Mouse (Mus musculus): ENCODE results near the gene Ctnna3. TPM values are rescaled to one million over a fixed set of nuclear protein-coding genes. Genes with fewer than 3 reads are reported as not detected.

The Ctnna3 gene
- polyA plus RNA-seq, 2 experiments = 0.03 TPM; not detected in 1

DNA sequence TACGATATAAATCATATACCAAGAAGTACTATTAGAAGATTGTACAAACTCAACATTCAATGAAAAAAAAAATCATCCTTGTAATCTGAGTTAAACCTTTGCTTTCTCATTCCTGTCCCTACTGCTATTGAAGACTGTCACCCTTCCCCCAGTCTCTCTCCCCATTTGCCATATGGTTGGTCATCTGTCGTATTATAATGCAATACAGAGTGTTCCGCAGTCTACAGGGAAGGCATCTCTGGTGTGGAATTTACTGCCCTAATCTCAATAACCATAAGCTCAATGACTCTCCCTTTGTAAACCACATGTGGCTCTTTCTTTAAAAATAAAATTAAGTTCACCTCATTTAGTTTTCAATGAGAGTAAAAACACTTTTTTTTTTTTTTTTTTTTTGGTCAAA is 1113.7 kb downstream of the Ctnna3 start:
- Histone ChIP-seq H3K36me3 (replicated peaks; ENCODE audit: control insufficient read depth, insufficient read depth, low read depth) (no peaks in the 10 kb centered on the region), H3K9me3 (ENCODE audit: control insufficient read depth, low read length) (no peaks in the 10 kb centered on the region), H3K27ac (no peak overlapping the region), H3K27me3 (ENCODE audit: control insufficient read depth, insufficient read depth, low read length) (no peaks in the 10 kb centered on the region), H3K4me3 (ENCODE audit: insufficient read depth in 1 of 2, low read depth in 2 of 2, low read length in 2 of 2) (no peak overlapping the region), H3K9ac (replicated peaks) (no peak overlapping the region), H3K4me2 (ENCODE audit: low read depth) (no peak overlapping the region), H3K4me1 (replicated peaks; ENCODE audit: control insufficient read depth in 2 of 2, insufficient read depth in 2 of 2, low read length in 1 of 2) (no peaks in the 10 kb centered on the region)
- DNase-seq (ENCODE audit: low read depth in 3 of 3, low spot score in 3 of 3) (no peak), ATAC-seq (ENCODE audit: insufficient read depth) (no peak)
- TF ChIP-seq CTCF (IDR thresholded peaks at IDR 0.05; ENCODE audit: low read depth) (no peak), EP300 (IDR thresholded peaks at IDR 0.05; ENCODE audit: low read depth) (no peak)
- WGBS (ENCODE audit: insufficient replicate concordance) = 68% methylated on average over 3 of the region's 3 CpGs

DNA sequence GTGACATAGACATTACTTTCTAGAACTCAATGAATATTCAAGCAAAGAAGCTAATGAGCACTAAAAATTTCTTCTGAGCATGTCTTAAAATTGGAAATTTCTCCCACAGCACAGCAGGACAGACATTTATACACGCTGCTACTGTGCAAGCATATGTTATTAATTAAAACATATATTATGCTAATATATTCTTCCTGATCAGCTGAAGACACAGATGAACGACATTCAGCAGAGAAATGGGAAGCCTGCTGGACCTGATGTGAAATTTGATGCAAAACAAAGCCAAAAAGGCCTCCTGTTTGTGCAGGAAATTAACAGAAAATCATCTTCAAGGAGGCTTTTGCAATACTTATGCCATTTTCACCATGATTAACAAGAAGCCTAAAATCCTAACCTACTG is 1114.5 kb downstream of the Ctnna3 start:
- no peaks in the 10 kb centered on the region for H3K36me3 ChIP-seq (replicated peaks; ENCODE audit: control insufficient read depth, insufficient read depth, low read depth)
- no peaks in the 10 kb centered on the region for H3K27me3 ChIP-seq (ENCODE audit: control insufficient read depth, insufficient read depth, low read length)
- WGBS (ENCODE audit: insufficient replicate concordance) = 38% methylated on average over 2 of the region's 2 CpGs
- H3K4me3 ChIP-seq (ENCODE audit: insufficient read depth in 1 of 2, low read depth in 2 of 2, low read length in 2 of 2) = no peak overlapping the region
- ATAC-seq (ENCODE audit: insufficient read depth) (no peak), DNase-seq (ENCODE audit: low read depth in 3 of 3, low spot score in 3 of 3) (no peak)
- no peaks in the 10 kb centered on the region for H3K9me3 ChIP-seq (ENCODE audit: control insufficient read depth, low read length)
- no peak overlapping the region for H3K9ac ChIP-seq (replicated peaks)
- no peak overlapping the region for H3K27ac ChIP-seq
- H3K4me2 ChIP-seq (ENCODE audit: low read depth) = no peak overlapping the region
- H3K4me1 ChIP-seq (replicated peaks; ENCODE audit: control insufficient read depth in 2 of 2, insufficient read depth in 2 of 2, low read length in 1 of 2) = no peaks in the 10 kb centered on the region
- TF ChIP-seq CTCF (IDR thresholded peaks at IDR 0.05; ENCODE audit: low read depth) (no peak), EP300 (IDR thresholded peaks at IDR 0.05; ENCODE audit: low read depth) (no peak)

DNA sequence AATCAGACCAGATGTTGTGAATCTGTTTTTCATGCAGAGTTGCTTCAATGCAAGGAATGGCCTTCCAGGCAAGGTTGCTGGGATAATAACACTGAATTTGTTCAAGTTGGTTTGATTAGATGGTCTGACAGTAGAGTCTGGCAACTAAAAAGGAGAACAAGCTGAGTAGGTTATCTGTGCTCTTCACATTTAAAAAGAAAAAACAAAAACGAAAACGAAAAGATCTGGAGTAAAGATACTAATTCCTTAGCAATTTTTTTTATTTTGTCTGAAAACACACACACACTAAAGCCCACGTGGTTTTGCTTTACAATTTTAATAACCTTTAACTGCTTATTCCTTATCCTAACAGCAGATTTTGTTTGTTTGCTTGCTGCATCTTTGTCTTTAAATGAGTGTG is 1141.4 kb downstream of the Ctnna3 start:
- no peak for DNase-seq (ENCODE audit: low read depth in 3 of 3, low spot score in 3 of 3)
- no peaks in the 10 kb centered on the region for H3K36me3 ChIP-seq (replicated peaks; ENCODE audit: control insufficient read depth, insufficient read depth, low read depth)
- WGBS (ENCODE audit: insufficient replicate concordance) = 58% methylated on average over 3 of the region's 3 CpGs
- no peaks in the 10 kb centered on the region for H3K9me3 ChIP-seq (ENCODE audit: control insufficient read depth, low read length)
- no peaks in the 10 kb centered on the region for H3K4me1 ChIP-seq (replicated peaks; ENCODE audit: control insufficient read depth in 2 of 2, insufficient read depth in 2 of 2, low read length in 1 of 2)
- H3K27ac ChIP-seq = no peak overlapping the region
- H3K27me3 ChIP-seq (ENCODE audit: control insufficient read depth, insufficient read depth, low read length) = no peaks in the 10 kb centered on the region
- H3K4me3 ChIP-seq (ENCODE audit: insufficient read depth in 1 of 2, low read depth in 2 of 2, low read length in 2 of 2) = no peak overlapping the region
- H3K9ac ChIP-seq (replicated peaks) = no peak overlapping the region
- H3K4me2 ChIP-seq (ENCODE audit: low read depth) = no peak overlapping the region
- no peak for ATAC-seq (ENCODE audit: insufficient read depth)
- TF ChIP-seq CTCF (IDR thresholded peaks at IDR 0.05; ENCODE audit: low read depth) (no peak), EP300 (IDR thresholded peaks at IDR 0.05; ENCODE audit: low read depth) (no peak)

DNA sequence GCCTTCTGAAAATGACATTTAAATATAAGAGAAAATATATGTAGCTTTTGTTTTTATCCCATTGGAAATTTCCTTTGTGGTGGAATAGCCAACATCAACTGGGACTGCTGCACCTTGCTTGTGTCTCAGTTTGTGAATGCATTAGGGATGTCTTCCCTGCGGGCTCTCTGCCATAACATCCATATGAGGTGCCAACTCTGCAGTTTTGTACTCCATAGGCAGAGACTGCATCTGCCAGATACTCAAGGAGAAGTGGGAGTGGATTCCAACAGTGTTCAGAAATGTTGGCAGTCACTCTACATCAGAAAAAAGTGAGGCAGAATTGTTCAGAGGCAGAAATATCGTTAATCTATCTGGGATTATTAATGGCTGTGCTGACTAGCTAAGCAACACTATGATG is 1158.2 kb downstream of the Ctnna3 start:
- ATAC-seq (ENCODE audit: insufficient read depth) (no peak), DNase-seq (ENCODE audit: low read depth in 3 of 3, low spot score in 3 of 3) (no peak)
- Histone ChIP-seq H3K9me3 (ENCODE audit: control insufficient read depth, low read length) (no peaks in the 10 kb centered on the region), H3K27me3 (ENCODE audit: control insufficient read depth, insufficient read depth, low read length) (no peaks in the 10 kb centered on the region), H3K4me3 (ENCODE audit: insufficient read depth in 1 of 2, low read depth in 2 of 2, low read length in 2 of 2) (no peak overlapping the region), H3K27ac (no peak overlapping the region), H3K4me2 (ENCODE audit: low read depth) (no peak overlapping the region), H3K36me3 (replicated peaks; ENCODE audit: control insufficient read depth, insufficient read depth, low read depth) (no peaks in the 10 kb centered on the region), H3K4me1 (replicated peaks; ENCODE audit: control insufficient read depth in 2 of 2, insufficient read depth in 2 of 2, low read length in 1 of 2) (no peaks in the 10 kb centered on the region), H3K9ac (replicated peaks) (no peak overlapping the region)
- TF ChIP-seq CTCF (IDR thresholded peaks at IDR 0.05; ENCODE audit: low read depth) (no peak), EP300 (IDR thresholded peaks at IDR 0.05; ENCODE audit: low read depth) (no peak)
- 50% methylated on average over 2 of the region's 2 CpGs for WGBS (ENCODE audit: insufficient replicate concordance)

DNA sequence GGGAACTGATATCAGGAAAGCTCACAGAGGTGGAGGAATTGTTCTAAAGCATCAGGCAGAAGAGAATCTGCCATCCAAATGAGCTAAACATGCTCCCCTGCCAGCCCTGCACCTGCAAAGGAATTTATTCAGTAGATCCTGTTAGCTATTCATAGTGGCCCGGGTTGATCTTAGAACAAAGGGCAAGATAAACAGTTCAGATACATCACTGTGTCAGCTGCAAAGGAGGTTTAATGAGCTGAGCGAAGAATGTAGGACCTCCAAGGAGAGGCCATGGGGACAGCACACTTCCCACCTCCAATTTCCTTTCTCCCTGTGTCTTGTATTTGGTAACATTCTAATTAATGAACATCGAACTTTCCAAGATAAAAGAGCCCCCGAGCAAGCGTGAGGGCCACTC is 1206.9 kb downstream of the Ctnna3 start:
- H3K4me3 ChIP-seq (ENCODE audit: insufficient read depth in 1 of 2, low read depth in 2 of 2, low read length in 2 of 2) = no peak overlapping the region
- no peaks in the 10 kb centered on the region for H3K9me3 ChIP-seq (ENCODE audit: control insufficient read depth, low read length)
- no peak overlapping the region for H3K4me2 ChIP-seq (ENCODE audit: low read depth)
- WGBS (ENCODE audit: insufficient replicate concordance) = 67% methylated on average over 5 of the region's 5 CpGs
- H3K27me3 ChIP-seq (ENCODE audit: control insufficient read depth, insufficient read depth, low read length) = no peaks in the 10 kb centered on the region
- no peaks in the 10 kb centered on the region for H3K4me1 ChIP-seq (replicated peaks; ENCODE audit: control insufficient read depth in 2 of 2, insufficient read depth in 2 of 2, low read length in 1 of 2)
- TF ChIP-seq CTCF (IDR thresholded peaks at IDR 0.05; ENCODE audit: low read depth) (no peak), EP300 (IDR thresholded peaks at IDR 0.05; ENCODE audit: low read depth) (no peak)
- no peak overlapping the region for H3K27ac ChIP-seq
- H3K36me3 ChIP-seq (replicated peaks; ENCODE audit: control insufficient read depth, insufficient read depth, low read depth) = no peaks in the 10 kb centered on the region
- no peak overlapping the region for H3K9ac ChIP-seq (replicated peaks)
- ATAC-seq (ENCODE audit: insufficient read depth) (no peak), DNase-seq (ENCODE audit: low read depth in 3 of 3, low spot score in 3 of 3) (no peak)

DNA sequence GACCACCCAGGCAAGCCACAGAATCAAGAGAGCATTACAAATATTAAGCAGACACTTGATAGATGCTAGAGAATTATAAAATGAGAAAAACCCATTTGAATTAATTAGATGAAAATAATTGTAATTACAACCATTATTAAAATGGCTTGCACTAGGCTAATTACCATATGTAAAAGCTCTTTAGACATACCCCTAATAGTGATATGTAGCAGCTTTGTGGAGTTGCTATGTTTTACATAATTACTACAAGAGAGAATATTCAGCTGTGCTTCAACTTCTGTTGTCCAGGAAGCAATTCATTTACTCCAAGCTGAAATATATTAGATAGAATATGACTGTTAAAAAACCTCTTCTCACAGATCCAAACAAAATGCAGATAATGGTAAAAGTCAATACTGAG is 1209.2 kb downstream of the Ctnna3 start:
- DNase-seq (ENCODE audit: low read depth in 3 of 3, low spot score in 3 of 3) = no peak
- ATAC-seq (ENCODE audit: insufficient read depth) = no peak
- no peak overlapping the region for H3K27ac ChIP-seq
- H3K36me3 ChIP-seq (replicated peaks; ENCODE audit: control insufficient read depth, insufficient read depth, low read depth) = no peaks in the 10 kb centered on the region
- H3K9ac ChIP-seq (replicated peaks) = no peak overlapping the region
- no peak overlapping the region for H3K4me2 ChIP-seq (ENCODE audit: low read depth)
- H3K9me3 ChIP-seq (ENCODE audit: control insufficient read depth, low read length) = no peaks in the 10 kb centered on the region
- H3K27me3 ChIP-seq (ENCODE audit: control insufficient read depth, insufficient read depth, low read length) = no peaks in the 10 kb centered on the region
- TF ChIP-seq EP300 (IDR thresholded peaks at IDR 0.05; ENCODE audit: low read depth) (no peak), CTCF (IDR thresholded peaks at IDR 0.05; ENCODE audit: low read depth) (no peak)
- no peak overlapping the region for H3K4me3 ChIP-seq (ENCODE audit: insufficient read depth in 1 of 2, low read depth in 2 of 2, low read length in 2 of 2)
- H3K4me1 ChIP-seq (replicated peaks; ENCODE audit: control insufficient read depth in 2 of 2, insufficient read depth in 2 of 2, low read length in 1 of 2) = no peaks in the 10 kb centered on the region
